Mouse (Mus musculus) small intestine, adult 2 months (tissue): ENCODE results near the gene Ttc28.

Experiments used
- CTCF ChIP-seq: fragments of 200-500 bp; IDR thresholded peaks from 2 replicates; pipeline ENCODE4 v1.5.1; 2012; ENCODE audit warnings: low read depth, mild to moderate bottlenecking, control low read depth, inconsistent platforms, low read length, moderate library complexity, mixed read lengths; ENCODE audit not compliant: insufficient replicate concordance, insufficient read length; ENCODE audit errors: extremely low read depth
- POLR2A ChIP-seq: fragments of 200-500 bp; IDR thresholded peaks from 2 replicates; pipeline ENCODE4 v1.6.1; 2012; ENCODE audit warnings: low read depth, mild to moderate bottlenecking, control low read depth, inconsistent platforms, low read length, moderate library complexity

DNA sequence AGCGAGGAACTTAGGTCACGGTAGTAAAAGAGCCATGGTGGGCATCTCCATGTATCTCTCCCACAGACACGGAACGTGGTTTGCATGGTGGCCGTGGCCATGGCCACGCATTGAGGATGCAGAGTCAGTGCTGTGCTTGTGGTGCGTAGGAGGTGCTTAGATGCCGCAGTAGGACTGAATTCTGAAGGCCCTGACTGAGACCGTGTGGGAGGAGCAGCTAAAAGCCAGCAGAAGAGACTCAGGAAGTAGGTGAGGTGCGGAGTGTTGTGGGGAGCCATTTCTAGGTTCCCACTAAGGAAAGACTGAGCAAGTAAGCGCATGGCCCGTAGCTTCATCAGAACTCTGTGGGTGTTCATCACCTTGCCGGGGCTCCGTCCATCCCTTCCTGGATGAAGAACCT lies 271.0 kb downstream of the Ttc28 start:
- TF ChIP-seq CTCF: no peak
- TF ChIP-seq POLR2A: no peak
